Mouse (Mus musculus): ENCODE results near the gene Hoxd13.

GRCm38 (mm10) chr2:74642431-74642830, 25.7 kb upstream of the Hoxd13 start:
- TF ChIP-seq GATA1 (IDR thresholded peaks at IDR 0.05; ENCODE audit: borderline replicate concordance, low read length) (no peak), FLI1 (IDR thresholded peaks at IDR 0.05; ENCODE audit: low read length) (no peak)

All from megakaryocyte, embryonic 14.5 days (primary cell).